Mouse (Mus musculus) brain, adult 2 months (tissue): Measurements from ENCODE around the gene Ints11.
A peak's percentile ranks its signal among the peaks of the same experiment; 100 is the strongest.

Source experiments
- DNase-seq: peaks from one replicate; pipeline ENCODE4 v3.0.0; 2011; ENCODE audit warnings: low read depth, low spot score

The Ints11 gene

GRCm38 (mm10) chr4:155892017-155892416 lies 22.7 kb downstream of the Ints11 start:
- peak; percentile 95 for DNase-seq

DNA sequence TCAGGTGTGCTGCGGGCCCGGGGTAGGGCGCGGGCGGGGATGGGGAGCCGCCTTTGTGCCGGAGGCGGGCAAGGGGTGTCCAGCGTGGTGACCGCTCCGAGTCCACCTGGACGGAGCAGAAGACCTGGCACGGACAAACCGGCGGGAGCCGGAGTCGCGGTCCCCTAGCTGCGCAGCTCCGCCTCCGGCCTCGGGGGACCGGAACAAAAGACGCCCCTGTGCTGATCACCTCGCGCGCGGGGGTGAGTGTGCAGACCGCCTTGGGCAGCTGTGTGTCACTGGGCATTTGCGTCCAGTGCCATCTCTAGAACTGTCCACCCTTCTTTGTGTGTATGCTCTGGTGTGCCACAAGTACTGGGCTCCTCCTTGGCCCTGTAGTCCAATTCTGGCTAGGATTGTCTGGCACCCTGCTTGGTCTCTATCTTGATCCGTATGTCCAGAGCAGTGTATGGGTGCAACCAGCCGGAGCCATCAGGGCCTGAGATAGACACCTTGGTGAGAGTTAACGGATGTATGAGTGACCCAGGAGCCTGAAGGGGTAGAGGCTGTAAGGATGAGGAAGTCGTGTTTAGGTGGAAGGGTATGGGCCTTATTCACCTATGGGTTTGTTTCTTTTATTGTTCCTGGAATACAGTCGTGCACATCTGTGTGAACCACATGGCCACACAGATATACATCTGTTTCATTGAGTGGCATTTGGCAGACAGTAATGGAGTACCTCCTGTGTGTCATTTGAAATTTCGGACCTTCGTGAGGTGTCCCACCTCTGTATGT lies 23.3 kb downstream of the Ints11 start:
- peak; percentile 61 for DNase-seq

GRCm38 (mm10) chr4:155893212-155893690 lies 23.9 kb downstream of the Ints11 start:
- no peak for DNase-seq

DNA sequence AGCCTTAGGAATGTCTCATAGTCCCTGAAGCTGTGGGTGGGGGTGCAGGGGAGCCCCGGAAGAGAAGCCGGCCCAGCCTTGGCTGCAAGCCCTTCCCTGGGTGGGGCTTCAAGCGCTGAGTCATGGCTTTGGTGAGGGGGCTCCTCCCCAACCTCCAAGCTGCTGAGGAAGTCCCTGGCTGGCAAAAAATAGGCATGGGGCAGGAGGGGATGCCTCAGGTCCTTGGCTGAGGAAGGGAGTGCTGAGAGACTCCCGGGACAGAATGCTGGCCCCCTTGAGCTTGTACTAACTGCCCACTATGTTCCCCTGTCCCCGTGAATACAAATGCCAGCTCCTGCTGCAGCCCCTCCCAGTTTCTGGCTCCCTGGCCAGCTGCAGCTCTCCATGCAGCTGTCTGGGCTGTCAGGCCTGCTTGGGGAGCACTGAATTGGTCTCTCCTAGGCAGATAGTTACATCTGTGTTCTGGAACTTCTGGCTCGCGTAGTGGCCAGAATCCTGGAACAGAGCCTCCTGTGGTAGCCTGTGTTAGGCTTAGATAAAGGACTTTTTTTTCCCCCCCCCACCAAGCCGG lies 25.1 kb downstream of the Ints11 start:
- DNase-seq: peak; percentile 87

DNA sequence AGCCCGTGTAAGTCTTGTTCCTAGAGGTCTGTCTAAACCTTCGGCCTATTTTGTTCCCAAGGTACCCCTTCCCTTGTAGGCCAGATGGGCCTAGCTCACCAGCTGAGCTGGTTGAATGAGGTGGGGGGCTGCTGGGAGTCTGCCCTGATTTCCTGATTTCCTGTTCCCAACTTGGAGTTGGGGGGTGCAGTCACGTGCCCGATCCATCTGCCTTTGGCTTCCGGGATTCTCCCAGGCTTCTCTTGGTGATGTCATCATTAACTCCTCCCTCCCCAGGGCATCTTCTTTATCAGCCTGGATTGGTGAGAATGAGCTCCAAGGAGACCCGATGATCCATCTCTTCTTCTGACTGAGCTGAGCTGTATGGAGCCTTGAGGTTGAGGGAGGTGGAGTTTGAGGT lies 25.9 kb downstream of the Ints11 start:
- DNase-seq: peak; percentile 90

- no peak for DNase-seq
Observed at GRCm38 (mm10) chr4:155895826-155896225, 26.5 kb downstream of the Ints11 start.

- no peak for DNase-seq
Observed at GRCm38 (mm10) chr4:155896461-155896860, 27.1 kb downstream of the Ints11 start.

DNA sequence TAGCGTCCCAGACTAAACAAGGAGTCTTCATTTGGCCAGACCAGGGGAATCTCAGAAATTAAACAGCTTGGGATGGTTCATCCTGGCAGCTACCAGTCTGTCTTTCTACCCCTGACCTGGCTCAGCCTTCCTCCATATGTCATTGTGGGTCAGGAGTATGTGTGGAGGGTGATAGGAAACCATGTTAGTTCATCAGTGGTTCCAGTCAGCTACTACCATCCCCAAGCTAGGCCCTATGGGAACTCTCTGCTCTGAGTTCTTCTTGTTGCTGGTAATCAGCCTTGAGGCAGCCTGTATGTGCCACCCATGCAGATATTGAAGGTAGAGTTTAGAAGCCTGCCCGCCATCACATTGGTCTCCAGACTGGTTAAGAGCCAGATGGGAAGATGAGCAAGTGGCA lies 29.0 kb downstream of the Ints11 start:
- no peak for DNase-seq

DNA sequence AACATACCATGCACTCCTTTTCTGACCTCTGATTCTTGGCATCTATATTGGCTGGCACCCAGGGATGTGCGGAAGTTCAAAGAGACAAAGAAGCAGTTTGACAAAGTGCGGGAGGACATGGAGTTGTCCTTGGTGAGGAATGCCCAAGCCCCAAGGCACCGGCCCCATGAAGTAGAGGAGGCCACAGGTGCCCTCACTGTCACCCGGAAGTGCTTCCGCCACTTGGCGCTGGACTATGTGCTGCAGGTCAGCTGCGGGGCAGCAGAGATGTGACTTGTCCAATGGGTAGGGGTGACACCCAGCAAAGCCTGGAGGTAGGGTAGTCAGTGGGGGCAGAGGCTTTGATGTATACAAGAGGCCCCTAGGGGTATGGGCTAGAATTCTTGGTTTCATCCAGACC lies 30.0 kb downstream of the Ints11 start:
- no peak for DNase-seq

DNA sequence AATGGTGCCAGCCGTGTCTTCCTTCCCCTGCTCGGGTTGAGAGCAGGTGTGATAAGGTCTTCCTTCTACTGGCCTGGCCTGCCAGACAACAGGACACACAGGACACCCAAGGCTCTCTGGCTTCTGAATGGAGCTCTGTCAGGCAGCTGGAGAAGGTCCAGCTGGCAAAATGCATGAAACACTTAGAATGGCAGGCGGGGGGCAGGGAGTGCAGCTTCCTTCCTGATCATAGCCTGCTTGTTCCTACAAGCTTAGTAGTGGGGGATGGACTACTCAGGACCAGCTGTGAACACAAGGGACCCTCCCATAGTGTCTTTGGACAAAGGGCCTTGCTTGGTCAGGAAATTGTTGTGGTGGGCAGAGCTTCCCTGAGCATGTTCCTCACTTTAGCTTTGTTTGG lies 31.9 kb downstream of the Ints11 start:
- peak; percentile 88 for DNase-seq

DNA sequence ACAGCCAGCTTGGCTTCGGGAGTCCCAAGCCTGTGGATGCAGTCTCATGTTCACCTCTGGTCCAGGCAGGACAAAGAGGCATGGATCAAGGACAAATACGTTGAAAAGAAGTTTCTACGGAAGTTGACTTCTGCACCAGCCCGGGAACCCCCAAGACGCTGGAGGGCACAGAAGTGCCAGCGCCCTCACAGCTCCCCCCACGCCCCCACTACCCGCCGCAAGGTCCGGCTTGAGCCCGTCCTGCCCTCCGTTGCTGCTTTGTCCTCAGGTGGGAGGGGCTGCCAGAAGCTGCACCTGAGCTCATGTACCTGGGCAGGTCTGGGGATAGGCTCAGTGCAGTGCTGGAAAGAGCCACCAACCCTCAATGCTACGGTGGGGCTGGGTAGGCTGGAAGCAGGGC lies 33.9 kb downstream of the Ints11 start:
- DNase-seq: no peak

- peak; percentile 66 for DNase-seq
Observed at GRCm38 (mm10) chr4:155904318-155905102, 35.2 kb downstream of the Ints11 start.

DNA sequence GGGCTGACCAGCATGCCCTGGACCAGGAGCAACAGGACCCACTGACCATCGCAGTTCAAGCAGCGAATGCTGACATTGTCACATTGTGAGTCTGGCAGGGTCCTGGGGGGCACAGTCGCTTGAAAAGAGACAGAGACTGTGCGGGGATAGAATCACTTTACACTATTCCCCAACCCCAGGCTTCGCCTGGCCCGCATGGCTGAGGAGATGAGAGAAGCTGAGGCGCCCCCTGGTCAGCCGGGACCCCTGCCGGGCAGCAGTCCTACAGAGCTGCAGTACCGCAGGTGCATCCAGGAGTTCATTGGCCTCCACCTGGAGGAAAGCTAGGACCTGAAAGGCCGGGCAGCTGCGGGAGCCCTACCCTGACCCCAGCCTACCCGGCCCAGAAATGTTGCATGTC lies 36.3 kb downstream of the Ints11 start:
- no peak for DNase-seq

GRCm38 (mm10) chr4:155906125-155906524 lies 36.8 kb downstream of the Ints11 start:
- no peak for DNase-seq

- DNase-seq: no peak
Observed at GRCm38 (mm10) chr4:155907003-155907402, 37.7 kb downstream of the Ints11 start.

- DNase-seq: no peak
Observed at GRCm38 (mm10) chr4:155908281-155908680, 38.9 kb downstream of the Ints11 start.

- DNase-seq: no peak
Observed at GRCm38 (mm10) chr4:155908751-155909150, 39.4 kb downstream of the Ints11 start.

GRCm38 (mm10) chr4:155932031-155932430 lies 62.7 kb downstream of the Ints11 start:
- no peak for DNase-seq
